Mouse (Mus musculus) ES-E14 (cell line): ENCODE data around the gene Gfer. TPM values are rescaled to one million over a fixed set of nuclear protein-coding genes. Genes with fewer than 3 reads are reported as not detected.

Source experiments
- DNase-seq: peaks from one replicate; pipeline ENCODE4 v3.0.0-alpha.2; 2013; ENCODE audit warnings: low read depth, low spot score
- H3K27ac ChIP-seq: 2 replicates; pipeline ENCODE4 v1.5.1; 2012; ENCODE audit warnings: low read depth, mild to moderate bottlenecking, low read length, moderate library complexity, mixed read lengths; ENCODE audit not compliant: poor library complexity, insufficient read depth, severe bottlenecking
- H3K36me3 ChIP-seq: 2 replicates; pipeline ENCODE4 v1.6.1; 2012; ENCODE audit warnings: mild to moderate bottlenecking, low read length, moderate library complexity, mixed read lengths; ENCODE audit not compliant: control insufficient read depth, poor library complexity, insufficient read depth, severe bottlenecking
- H3K4me1 ChIP-seq, 2 experiments: fragments of 150-350 bp in 1 of 2; sonication (generic) in 1 of 2; 2 replicates each; pipeline ENCODE4 v1.6.1; 2012; ENCODE audit warnings: low read length in 2 of 2, mild to moderate bottlenecking in 1 of 2, mixed read lengths in 1 of 2; ENCODE audit not compliant: control insufficient read depth in 2 of 2, insufficient read depth in 2 of 2, poor library complexity in 1 of 2
- H3K4me3 ChIP-seq, 2 experiments: fragments of 150-350 bp in 1 of 2; sonication (generic) in 1 of 2; 2 replicates each; pipeline ENCODE4 v1.5.1; 2012; ENCODE audit warnings: low read length in 2 of 2, low read depth in 1 of 2, mild to moderate bottlenecking in 1 of 2, mixed read lengths in 1 of 2; ENCODE audit not compliant: insufficient read depth in 1 of 2, poor library complexity in 1 of 2, severe bottlenecking in 1 of 2
- H3K9ac ChIP-seq: 2 replicates; pipeline ENCODE4 v1.6.1; 2012; ENCODE audit warnings: low read depth, mild to moderate bottlenecking, low read length, mixed read lengths; ENCODE audit not compliant: poor library complexity, insufficient read depth, severe bottlenecking
- H3K9me3 ChIP-seq: fragments of 150-350 bp; sonication (generic); 2 replicates; pipeline ENCODE4 v1.6.1; 2012; ENCODE audit warnings: low read depth, mild to moderate bottlenecking, low read length; ENCODE audit not compliant: control insufficient read depth, insufficient read depth
- CHD2 ChIP-seq: IDR thresholded peaks from 2 replicates; pipeline ENCODE4 v1.6.1; 2014; ENCODE audit warnings: mild to moderate bottlenecking, low read depth, low read length, inconsistent platforms
- HCFC1 ChIP-seq: IDR thresholded peaks from 2 replicates; pipeline ENCODE4 v1.6.1; 2012; ENCODE audit warnings: low read length, inconsistent platforms, borderline replicate concordance; ENCODE audit not compliant: insufficient read depth
- MAFK ChIP-seq: IDR thresholded peaks from 2 replicates; pipeline ENCODE4 v1.6.1; 2014; ENCODE audit warnings: mild to moderate bottlenecking, low read depth, low read length, inconsistent platforms; ENCODE audit not compliant: insufficient read depth
- ZC3H11A ChIP-seq: IDR thresholded peaks from 2 replicates; pipeline ENCODE4 v1.6.1; 2012; ENCODE audit warnings: low read depth, mild to moderate bottlenecking, inconsistent platforms, low read length, borderline replicate concordance
- ZNF384 ChIP-seq: IDR thresholded peaks from 2 replicates; pipeline ENCODE4 v1.6.1; 2012; ENCODE audit warnings: low read depth, low read length, inconsistent platforms
- in situ Hi-C, 2 experiments: fragments of 600-800 bp; cut with MboI; formaldehyde crosslinking; loops; one replicate each; pipeline ENCODE4 v1.15.1; 2025; ENCODE audit warnings: low sequenced_read_pairs in 2 of 2, inconsistent platforms in 1 of 2; ENCODE audit not compliant: unreplicated experiment in 2 of 2
- total RNA-seq: library from RNA; depleted of rRNA; stranded (reverse); fragments of 300-350 nt; gene quantifications from 2 replicates; pipeline ENCODE4 v1.2.3, GENCODE M21; 2012

Gfer gene
- total RNA-seq, 1 experiment, result 61.8 TPM

DNA sequence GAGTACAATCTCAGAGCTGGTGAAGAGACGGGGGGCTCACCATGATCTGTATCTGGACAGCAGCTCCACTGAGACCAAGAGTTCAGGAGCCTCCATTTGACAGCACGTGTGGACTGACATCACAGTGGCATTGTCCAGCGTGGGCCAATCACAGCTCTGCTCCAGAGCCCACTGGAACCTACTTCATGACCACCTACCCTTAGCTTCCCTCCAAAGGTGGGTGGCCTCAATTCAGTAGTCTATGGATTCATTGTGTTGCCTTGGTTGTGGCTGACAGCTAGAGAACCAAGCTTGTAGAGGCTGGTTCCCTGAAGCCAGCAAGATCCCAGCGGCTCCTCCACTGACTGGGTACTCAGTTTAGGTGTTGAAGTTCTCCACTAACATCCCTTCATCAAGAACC lies 22.0 kb upstream of the Gfer start, which contains the start of the genes Rnf151 and Rps2:
TSS of gene Rnf151 (minus strand) at position 121 of the 400 bp plus-strand sequence.
TSS of gene Rps2 (plus strand) at position 174 of the 400 bp plus-strand sequence.
- peaks cover 43% of the 10 kb centered on the region for H3K36me3 ChIP-seq
- in situ Hi-C loops, result no loop called here

GRCm38 (mm10) chr17:24716166-24716682 lies 20.3 kb upstream of the Gfer start:
- no peak for DNase-seq
- in situ Hi-C loops, result no loop called here
- H3K9me3 ChIP-seq, result no peaks in the 10 kb centered on the region

More for the DNA sequence above, 22.0 kb upstream of the Gfer start, which contains the start of the genes Rnf151 and Rps2:
- Histone ChIP-seq H3K27ac (no peak within 1 kb of the TSS; the same call in 1 of the 2 replicates), H3K9me3 (no peaks in the 10 kb centered on the region), H3K4me1 (peaks cover 0 to 2% of the 10 kb centered on the region in 2 experiments; a peak in 1 of 4 replicates), H3K9ac (peak within 1 kb of the TSS; percentile 61), H3K4me3 (peak within 1 kb of the TSS; percentile 77 to 87)
- DNase-seq, result no peak
- TF ChIP-seq HCFC1, result no peak
- no peak for TF ChIP-seq ZC3H11A
- no peak for TF ChIP-seq ZNF384
- no peak for TF ChIP-seq MAFK
- no peak for TF ChIP-seq CHD2

GRCm38 (mm10) chr17:24715556-24715955 lies 19.6 kb upstream of the Gfer start:
- Histone ChIP-seq H3K4me1 (peaks cover 0 to 2% of the 10 kb centered on the region in 2 experiments; a peak in 1 of 4 replicates), H3K4me3 (no peak overlapping the region), H3K9ac (no peak overlapping the region), H3K36me3 (peaks cover 24% of the 10 kb centered on the region), H3K27ac (no peak overlapping the region), H3K9me3 (no peaks in the 10 kb centered on the region)
- in situ Hi-C loops, result no loop called here
- TF ChIP-seq ZNF384 (no peak), MAFK (no peak), HCFC1 (no peak), ZC3H11A (no peak), CHD2 (no peak)
- DNase-seq, result no peak

More at GRCm38 (mm10) chr17:24716166-24716682, 20.3 kb upstream of the Gfer start:
- no peak overlapping the region for H3K4me3 ChIP-seq
- peaks cover 0 to 2% of the 10 kb centered on the region in 2 experiments; a peak in 1 of 4 replicates for H3K4me1 ChIP-seq
- H3K36me3 ChIP-seq, result peaks cover 29% of the 10 kb centered on the region
- TF ChIP-seq ZC3H11A (no peak), MAFK (no peak), CHD2 (no peak)
- no peak overlapping the region for H3K9ac ChIP-seq
- no peak overlapping the region for H3K27ac ChIP-seq

- Histone ChIP-seq H3K4me3 (no peak overlapping the region), H3K36me3 (peaks cover 19% of the 10 kb centered on the region), H3K4me1 (no peaks in the 10 kb centered on the region; a peak in 1 of 4 replicates), H3K9ac (no peak overlapping the region), H3K9me3 (no peaks in the 10 kb centered on the region), H3K27ac (no peak overlapping the region)
- TF ChIP-seq ZC3H11A, result no peak
- TF ChIP-seq ZNF384, result no peak
- TF ChIP-seq CHD2, result no peak
- no peak for TF ChIP-seq MAFK
- in situ Hi-C loops, result no loop called here
- DNase-seq, result no peak
Measured at GRCm38 (mm10) chr17:24708646-24709045, 12.7 kb upstream of the Gfer start.
